15 mouse cellular contexts compared by ENCODE assay signal in the genomic region with DNA sequence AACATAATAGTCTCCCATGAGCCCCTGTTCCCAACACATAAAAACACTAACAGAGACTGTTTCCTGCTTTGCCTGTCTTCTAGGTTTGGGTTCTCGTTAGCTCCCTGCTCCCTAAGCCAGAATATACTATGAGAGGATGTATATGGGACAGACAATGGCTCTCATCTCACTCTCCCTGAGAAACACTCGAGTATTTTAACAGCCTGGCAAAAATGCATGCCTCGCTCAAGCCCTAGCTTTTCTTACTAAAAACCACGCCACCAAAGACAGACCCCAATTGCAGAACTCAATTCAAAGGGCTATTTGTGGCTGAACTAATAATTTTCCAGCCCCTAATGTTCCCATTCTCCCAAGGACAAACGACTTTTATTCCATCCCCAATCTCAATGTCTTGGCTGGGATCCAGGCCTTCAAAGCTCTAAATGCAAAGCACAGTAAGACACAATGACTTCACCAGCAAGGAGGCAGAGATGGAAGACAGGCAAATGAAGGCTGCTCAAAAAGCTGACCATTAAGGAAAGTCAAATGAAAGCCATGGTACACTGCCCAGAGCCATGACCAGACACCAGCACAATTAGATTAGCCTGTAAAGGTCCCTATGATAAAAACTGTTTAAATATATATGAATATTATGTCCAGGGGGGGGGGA.
A peak's percentile ranks its signal among the peaks of the same experiment; 100 is the strongest.
DNase-seq lines count a peak whose midpoint lies in the region; ATAC-seq lines count a peak whose summit lies in the region.
"Had no signal": no experiment of that assay in that cellular context is flagged by ENCODE, and none has a peak within 500 bp of the region (broad histone marks: within the 10 kb centered on the region; RNA-seq: fewer than 3 reads in every experiment).

No protein-coding gene starts in this region.

- H3K4me3 ChIP-seq in hindbrain, embryonic 12.5 days, result no peak overlapping the region
- H3K4me3 ChIP-seq in hindbrain, embryonic 11.5 days (ENCODE audit: low read depth, low read length), result no peak overlapping the region
- no peak overlapping the region for H3K4me3 ChIP-seq in midbrain, embryonic 16.5 days (ENCODE audit: low read depth, low read length)
- no peak overlapping the region for H3K4me3 ChIP-seq in midbrain, embryonic 15.5 days
- H3K4me3 ChIP-seq in forebrain, embryonic 16.5 days (replicated peaks; ENCODE audit: low read length), result no peak overlapping the region
- H3K4me3 ChIP-seq in stomach, embryonic 15.5 days (replicated peaks), result no peak overlapping the region
- H3K4me3 ChIP-seq: heart, adult 2 months; lung, embryonic 15.5 days had no signal

- 79% methylated on average over 5 of the region's 5 CpGs for WGBS in hindbrain, embryonic 12.5 days
- 82% methylated on average over 5 of the region's 5 CpGs for WGBS in hindbrain, embryonic 11.5 days
- WGBS in midbrain, embryonic 16.5 days, result 60% methylated on average over 5 of the region's 5 CpGs
- 62% methylated on average over 5 of the region's 5 CpGs for WGBS in midbrain, embryonic 15.5 days
- WGBS in forebrain, embryonic 16.5 days, result 16% methylated on average over 5 of the region's 5 CpGs
- 79% methylated on average over 5 of the region's 5 CpGs for WGBS in stomach, embryonic 15.5 days

- H3K27ac ChIP-seq in hindbrain, embryonic 12.5 days, result no peak overlapping the region
- H3K27ac ChIP-seq in hindbrain, embryonic 11.5 days (ENCODE audit: low read depth, low read length), result no peak overlapping the region
- no peak overlapping the region for H3K27ac ChIP-seq in midbrain, embryonic 16.5 days (ENCODE audit: low read length)
- H3K27ac ChIP-seq in midbrain, embryonic 15.5 days, result no peak overlapping the region
- H3K27ac ChIP-seq in forebrain, embryonic 16.5 days (ENCODE audit: low read length), result no peak overlapping the region
- H3K27ac ChIP-seq in stomach, embryonic 15.5 days, result no peak overlapping the region
- H3K27ac ChIP-seq: heart, adult 2 months; lung, embryonic 15.5 days had no signal

- ATAC-seq in hindbrain, embryonic 12.5 days (ENCODE audit: low FRiP score), result peak; percentile 75
- ATAC-seq in hindbrain, embryonic 11.5 days (ENCODE audit: low FRiP score), result no peak
- ATAC-seq in midbrain, embryonic 16.5 days, result 0 out of 2 replicates have a peak, but pooled peaks have one; percentile 29
- ATAC-seq in midbrain, embryonic 15.5 days (replicated peaks), result no peak
- ATAC-seq in forebrain, embryonic 16.5 days, result peak; percentile 70
- peak; percentile 35; the same call in 1 of the 2 replicates for ATAC-seq in stomach, embryonic 15.5 days (ENCODE audit: insufficient read depth, low FRiP score, low read depth)
- ATAC-seq in activated CD4-positive, CD25-positive, alpha-beta regulatory T cell, adult 4 months, result no peak

- no peak overlapping the region for H3K9ac ChIP-seq in hindbrain, embryonic 12.5 days
- no peak overlapping the region for H3K9ac ChIP-seq in hindbrain, embryonic 11.5 days (ENCODE audit: low read depth, low read length)
- H3K9ac ChIP-seq in midbrain, embryonic 16.5 days (ENCODE audit: low read depth, low read length), result no peak overlapping the region
- H3K9ac ChIP-seq in midbrain, embryonic 15.5 days, result no peak overlapping the region
- H3K9ac ChIP-seq in forebrain, embryonic 16.5 days (replicated peaks; ENCODE audit: low read depth, low read length), result no peak overlapping the region
- H3K9ac ChIP-seq in stomach, embryonic 15.5 days, result no peak overlapping the region
- H3K9ac ChIP-seq: lung, embryonic 15.5 days had no signal

- H3K27me3 ChIP-seq in hindbrain, embryonic 12.5 days, result no peaks in the 10 kb centered on the region
- H3K27me3 ChIP-seq in hindbrain, embryonic 11.5 days (ENCODE audit: control insufficient read depth, insufficient read depth, low read length), result no peaks in the 10 kb centered on the region
- H3K27me3 ChIP-seq in midbrain, embryonic 16.5 days (ENCODE audit: control insufficient read depth, insufficient read depth, low read depth, low read length), result no peaks in the 10 kb centered on the region
- H3K27me3 ChIP-seq in midbrain, embryonic 15.5 days (replicated peaks), result no peaks in the 10 kb centered on the region
- H3K27me3 ChIP-seq in forebrain, embryonic 16.5 days (replicated peaks; ENCODE audit: control insufficient read depth, insufficient read depth, low read length), result no peaks in the 10 kb centered on the region
- H3K27me3 ChIP-seq in stomach, embryonic 15.5 days (replicated peaks), result no peaks in the 10 kb centered on the region
- H3K27me3 ChIP-seq: lung, embryonic 15.5 days had no signal

- H3K36me3 ChIP-seq in hindbrain, embryonic 12.5 days, result no peaks in the 10 kb centered on the region
- no peaks in the 10 kb centered on the region for H3K36me3 ChIP-seq in hindbrain, embryonic 11.5 days (ENCODE audit: control insufficient read depth, insufficient read depth, low read length)
- H3K36me3 ChIP-seq in midbrain, embryonic 16.5 days (ENCODE audit: control insufficient read depth, insufficient read depth, low read length), result no peaks in the 10 kb centered on the region
- no peaks in the 10 kb centered on the region for H3K36me3 ChIP-seq in midbrain, embryonic 15.5 days (replicated peaks)
- no peaks in the 10 kb centered on the region for H3K36me3 ChIP-seq in forebrain, embryonic 16.5 days (ENCODE audit: control insufficient read depth, insufficient read depth)
- no peaks in the 10 kb centered on the region for H3K36me3 ChIP-seq in stomach, embryonic 15.5 days
- H3K36me3 ChIP-seq: lung, embryonic 15.5 days had no signal

- H3K4me1 ChIP-seq in hindbrain, embryonic 12.5 days, result peaks cover 5% of the 10 kb centered on the region; the same call in 1 of the 2 replicates
- H3K4me1 ChIP-seq in hindbrain, embryonic 11.5 days (replicated peaks; ENCODE audit: control insufficient read depth, insufficient read depth, low read length), result no peaks in the 10 kb centered on the region
- H3K4me1 ChIP-seq in midbrain, embryonic 16.5 days (ENCODE audit: control insufficient read depth, insufficient read depth, low read length), result no peaks in the 10 kb centered on the region
- H3K4me1 ChIP-seq in midbrain, embryonic 15.5 days, result no peaks in the 10 kb centered on the region
- H3K4me1 ChIP-seq in forebrain, embryonic 16.5 days (replicated peaks; ENCODE audit: control insufficient read depth, insufficient read depth, low read length), result no peaks in the 10 kb centered on the region
- no peaks in the 10 kb centered on the region for H3K4me1 ChIP-seq in stomach, embryonic 15.5 days
- H3K4me1 ChIP-seq: lung, embryonic 15.5 days had no signal

- DNase-seq in hindbrain, embryonic 11.5 days (ENCODE audit: low spot score), result no peak
- DNase-seq: B cell, adult 2 months; cerebellum, adult 9-10 months; gastrocnemius, postnatal 10 days; heart, adult 2 months; kidney, adult 9 months; kidney, postnatal 4 days had no signal

- no peaks in the 10 kb centered on the region for H3K9me3 ChIP-seq in hindbrain, embryonic 12.5 days (replicated peaks)
- H3K9me3 ChIP-seq in hindbrain, embryonic 11.5 days (ENCODE audit: control insufficient read depth, low read length), result no peaks in the 10 kb centered on the region
- peaks cover 3% of the 10 kb centered on the region; the same call in 1 of the 2 replicates for H3K9me3 ChIP-seq in midbrain, embryonic 16.5 days (replicated peaks; ENCODE audit: control insufficient read depth, low read length, poor library complexity, severe bottlenecking)
- H3K9me3 ChIP-seq in midbrain, embryonic 15.5 days, result no peaks in the 10 kb centered on the region
- no peaks in the 10 kb centered on the region for H3K9me3 ChIP-seq in forebrain, embryonic 16.5 days (ENCODE audit: control insufficient read depth, low read length)
- no peaks in the 10 kb centered on the region for H3K9me3 ChIP-seq in stomach, embryonic 15.5 days
- H3K9me3 ChIP-seq: lung, embryonic 15.5 days had no signal

- no peak overlapping the region for H3K4me2 ChIP-seq in hindbrain, embryonic 12.5 days (replicated peaks)
- no peak overlapping the region for H3K4me2 ChIP-seq in hindbrain, embryonic 11.5 days (replicated peaks; ENCODE audit: low read depth, low read length)
- H3K4me2 ChIP-seq in midbrain, embryonic 16.5 days (ENCODE audit: low read length), result no peak overlapping the region
- no peak overlapping the region for H3K4me2 ChIP-seq in midbrain, embryonic 15.5 days
- H3K4me2 ChIP-seq in forebrain, embryonic 16.5 days (ENCODE audit: low read length), result no peak overlapping the region
- H3K4me2 ChIP-seq in stomach, embryonic 15.5 days, result no peak overlapping the region
- H3K4me2 ChIP-seq: liver, embryonic 11.5 days; lung, embryonic 15.5 days had no signal

Comparison
In these comparisons a context has a peak if more than half of its experiments do, and no peak if none do; other contexts are left out.
1. ATAC-seq: peak in hindbrain, embryonic 12.5 days (single experiment), midbrain, embryonic 16.5 days (single experiment), forebrain, embryonic 16.5 days (single experiment) and stomach, embryonic 15.5 days (single experiment); none in hindbrain, embryonic 11.5 days (single experiment), midbrain, embryonic 15.5 days (single experiment) and activated CD4-positive, CD25-positive, alpha-beta regulatory T cell, adult 4 months (single experiment).